Mouse (Mus musculus) heart, postnatal 25 days (tissue): ENCODE measurements around the gene Mterf1b. TPM values are rescaled to one million over a fixed set of nuclear protein-coding genes. Genes with fewer than 3 reads are reported as not detected.
"Not testable (repeated sequence)": the region's sequence is repeated elsewhere in the genome, so short reads cannot be mapped to it uniquely, and the experiment has no call there.

Experiments
- DNase-seq: peaks from one replicate; pipeline ENCODE4 v3.0.0; 2022; ENCODE audit warnings: low spot score
- intact Hi-C: fragments of 180-260 bp; cut with DNase I; formaldehyde crosslinking; loops from one replicate; pipeline ENCODE4 v1.15.1; 2025
- total RNA-seq, 2 experiments: library from RNA; stranded (reverse); gene quantifications; 2 replicates each; pipeline ENCODE4 v1.2.3; 2021

Gene Mterf1b
- 1 to 10 TPM; 2.0 TPM for total RNA-seq

GRCm38 (mm10) chr5:4191671-4192480 is at the start of gene Mterf1b:
Gene Mterf1b (plus strand): TSS chr5:4192367.
- DNase-seq, result not testable (repeated sequence)
- intact Hi-C loops, result loop anchor here (1.0 to 2.0 kb wide), 3 partner anchors 87 to 545 kb away; partner anchors contain the start of gene Cyp51

- DNase-seq, intact Hi-C loops: not testable (repeated sequence)
Observed at GRCm38 (mm10) chr5:4159418-4160071, 32.6 kb upstream of the Mterf1b start.

- intact Hi-C loops, result no loop called here
- no peak for DNase-seq
Observed at GRCm38 (mm10) chr5:4161554-4161953, 30.6 kb upstream of the Mterf1b start.

- intact Hi-C loops, result no loop called here
Observed at GRCm38 (mm10) chr5:4162461-4162860, 29.7 kb upstream of the Mterf1b start.

GRCm38 (mm10) chr5:4167813-4168529 is 24.2 kb upstream of the Mterf1b start:
- intact Hi-C loops, result loop anchor here (5.0 kb wide), 1 partner anchor 209 kb away; no protein-coding TSS in a partner anchor
- not testable (repeated sequence) for DNase-seq

More at GRCm38 (mm10) chr5:4162461-4162860, 29.7 kb upstream of the Mterf1b start:
- no peak for DNase-seq

- not testable (repeated sequence) for DNase-seq
- intact Hi-C loops, result loop anchor here (5.0 kb wide), 1 partner anchor 209 kb away; no protein-coding TSS in a partner anchor
Observed at GRCm38 (mm10) chr5:4168530-4168926, 23.6 kb upstream of the Mterf1b start.

GRCm38 (mm10) chr5:4176421-4176820 is 15.7 kb upstream of the Mterf1b start:
- DNase-seq, intact Hi-C loops: not testable (repeated sequence)

GRCm38 (mm10) chr5:4179364-4179763 is 12.8 kb upstream of the Mterf1b start:
- intact Hi-C loops, result no loop called here
- no peak for DNase-seq

- intact Hi-C loops, result no loop called here
- DNase-seq, result no peak
Observed at GRCm38 (mm10) chr5:4186815-4187214, 5.4 kb upstream of the Mterf1b start.

- intact Hi-C loops, result loop anchor here (2.0 kb wide), 1 partner anchor 546 kb away; no protein-coding TSS in a partner anchor
- not testable (repeated sequence) for DNase-seq
Observed at GRCm38 (mm10) chr5:4192481-4193246, 497 bp downstream of the Mterf1b start.

- intact Hi-C loops, result loop anchor here (2.0 kb wide), 1 partner anchor 546 kb away; no protein-coding TSS in a partner anchor
- DNase-seq, result no peak
Observed at GRCm38 (mm10) chr5:4193247-4193628, 1.1 kb downstream of the Mterf1b start.

- DNase-seq, result no peak
- intact Hi-C loops, result no loop called here
Observed at GRCm38 (mm10) chr5:4194166-4194565, 2.0 kb downstream of the Mterf1b start.

GRCm38 (mm10) chr5:4195086-4195485 is 2.9 kb downstream of the Mterf1b start:
- intact Hi-C loops, result no loop called here
- DNase-seq, result no peak

- intact Hi-C loops, result loop anchor here (1.0 to 5.0 kb wide), 2 partner anchors 711 to 746 kb away; no protein-coding TSS in a partner anchor
- no peak for DNase-seq
Observed at GRCm38 (mm10) chr5:4201368-4201767, 9.2 kb downstream of the Mterf1b start.

GRCm38 (mm10) chr5:4202276-4202810 is 10.2 kb downstream of the Mterf1b start:
- intact Hi-C loops, result loop anchor here (5.0 kb wide), 1 partner anchor 745 kb away; no protein-coding TSS in a partner anchor
- DNase-seq, result not testable (repeated sequence)

GRCm38 (mm10) chr5:4210082-4210481 is 17.9 kb downstream of the Mterf1b start:
- intact Hi-C loops, DNase-seq: not testable (repeated sequence)

GRCm38 (mm10) chr5:4221309-4221708 is 29.1 kb downstream of the Mterf1b start:
- no peak for DNase-seq
- intact Hi-C loops, result no loop called here

- intact Hi-C loops, result no loop called here
- DNase-seq, result no peak
Observed at GRCm38 (mm10) chr5:4221981-4222623, 29.9 kb downstream of the Mterf1b start.
